In genomic region chr8:84759126-84759525, GRCm38 (mm10) we compare ENCODE assay signal across 11 mouse cellular contexts. TPM values are rescaled to one million over a fixed set of nuclear protein-coding genes. Genes with fewer than 3 reads are reported as not detected.
DNase-seq lines count a peak whose midpoint lies in the region; ATAC-seq and TF ChIP-seq lines count a peak whose summit lies in the region.
"Had no signal": no experiment of that assay in that cellular context is flagged by ENCODE, and none has a peak within 500 bp of the region (broad histone marks: within the 10 kb centered on the region; RNA-seq: fewer than 3 reads in every experiment).

No protein-coding gene starts in this region.

- no peak for TF ChIP-seq POLR2A in lung, adult 2 months (IDR thresholded peaks at IDR 0.05; ENCODE audit: borderline replicate concordance, extremely low read depth, low read depth, low read length)

- peaks cover 14% of the 10 kb centered on the region for H3K4me1 ChIP-seq in forebrain, postnatal 0 days (ENCODE audit: insufficient read depth)
- peaks cover 5% of the 10 kb centered on the region; the same call in 1 of the 2 replicates for H3K4me1 ChIP-seq in forebrain, embryonic 11.5 days (replicated peaks; ENCODE audit: control insufficient read depth, insufficient read depth, low read length)
- H3K4me1 ChIP-seq in lung, adult 2 months (ENCODE audit: control insufficient read depth, insufficient read depth, low read length) = peaks cover 11% of the 10 kb centered on the region

- H3K36me3 ChIP-seq in forebrain, postnatal 0 days (ENCODE audit: insufficient read depth) = peaks cover 23% of the 10 kb centered on the region
- H3K36me3 ChIP-seq in forebrain, embryonic 11.5 days (ENCODE audit: control insufficient read depth, insufficient read depth, low read length) = no peaks in the 10 kb centered on the region
- H3K36me3 ChIP-seq: embryonic facial prominence, embryonic 10.5 days had no signal

- WGBS in forebrain, postnatal 0 days = 56% methylated on average over 7 of the region's 7 CpGs
- 59% methylated on average over 7 of the region's 7 CpGs for WGBS in forebrain, embryonic 11.5 days
- 55% methylated on average over 7 of the region's 7 CpGs for WGBS in lung, adult 2 months

- H3K27me3 ChIP-seq in forebrain, postnatal 0 days (ENCODE audit: insufficient read depth, low read length) = no peaks in the 10 kb centered on the region
- H3K27me3 ChIP-seq in forebrain, embryonic 11.5 days (ENCODE audit: control insufficient read depth, insufficient read depth, low read length) = peaks cover 23% of the 10 kb centered on the region
- H3K27me3 ChIP-seq: lung, embryonic 15.5 days had no signal

- no peak overlapping the region for H3K4me3 ChIP-seq in forebrain, postnatal 0 days (ENCODE audit: low read depth, low read length)
- no peak overlapping the region for H3K4me3 ChIP-seq in forebrain, embryonic 11.5 days (ENCODE audit: low read depth, low read length)
- H3K4me3 ChIP-seq in lung, adult 2 months (replicated peaks; ENCODE audit: extremely low read depth, low read depth, low read length) = no peak overlapping the region
- H3K4me3 ChIP-seq: embryonic facial prominence, embryonic 10.5 days; lung, embryonic 15.5 days had no signal

- no peak overlapping the region; the same call in 1 of the 2 replicates for H3K9ac ChIP-seq in forebrain, postnatal 0 days
- H3K9ac ChIP-seq in forebrain, embryonic 11.5 days (ENCODE audit: low read length) = no peak overlapping the region
- H3K9ac ChIP-seq: lung, embryonic 15.5 days had no signal

- H3K27ac ChIP-seq in forebrain, postnatal 0 days (ENCODE audit: low read depth, low read length) = 0 out of 2 replicates have a peak overlapping the region, but pooled peaks have one; percentile 29
- H3K27ac ChIP-seq in forebrain, embryonic 11.5 days (ENCODE audit: low read depth, low read length) = no peak overlapping the region
- H3K27ac ChIP-seq: embryonic facial prominence, embryonic 10.5 days; lung, embryonic 15.5 days had no signal

- peak; percentile 21; the same call in 1 of the 2 replicates for TF ChIP-seq CTCF in forebrain, postnatal 0 days (IDR thresholded peaks at IDR 0.05; ENCODE audit: low read depth)
- peak; percentile 66 for TF ChIP-seq CTCF in lung, adult 2 months (IDR thresholded peaks at IDR 0.05; ENCODE audit: insufficient read depth, low read length)

- ATAC-seq in forebrain, postnatal 0 days = no peak
- ATAC-seq in forebrain, embryonic 11.5 days (replicated peaks; ENCODE audit: low FRiP score) = no peak

- peak overlapping the region; percentile 21; the same call in 1 of the 2 replicates for H3K4me2 ChIP-seq in forebrain, postnatal 0 days (ENCODE audit: low read depth)
- no peak overlapping the region for H3K4me2 ChIP-seq in forebrain, embryonic 11.5 days (ENCODE audit: low read depth, low read length, severe bottlenecking)
- H3K4me2 ChIP-seq: lung, embryonic 15.5 days had no signal

- DNase-seq in forebrain, postnatal 0 days = no peak
- no peak for DNase-seq in forebrain, embryonic 11.5 days (ENCODE audit: low spot score)
- peak; percentile 48 for DNase-seq in CD4-positive, CD25-positive, alpha-beta regulatory T cell, adult 2 months (ENCODE audit: low read depth, low spot score)
- DNase-seq in cerebellum, postnatal 25 days = peak; percentile 67 to 76
- peak; percentile 62 for DNase-seq in lung, adult 2 months
- DNase-seq in testis, postnatal 14 days (ENCODE audit: low spot score) = no peak
- no peak for DNase-seq in left cerebral cortex, adult 11 months (ENCODE audit: low spot score)
- DNase-seq in urinary bladder, adult 2 months (ENCODE audit: low spot score) = no peak
- DNase-seq: heart, postnatal 14 days had no signal

- no peaks in the 10 kb centered on the region for H3K9me3 ChIP-seq in forebrain, postnatal 0 days (ENCODE audit: low read length)
- H3K9me3 ChIP-seq in forebrain, embryonic 11.5 days (ENCODE audit: control insufficient read depth, low read length) = no peaks in the 10 kb centered on the region
- H3K9me3 ChIP-seq: embryonic facial prominence, embryonic 10.5 days; lung, embryonic 15.5 days had no signal

RNA-seq across cellular contexts. Expression of gene G430095P16Rik, which starts 36.3 kb away (rescaled TPM):
- total RNA-seq in forebrain, postnatal 0 days (2014; rRNA removed) = not detected in 2 replicates
- 0.56 and 1.0 TPM in 2 replicates for polyA plus RNA-seq in forebrain, postnatal 0 days (2015; fragmentation: Nextera tagmentation; extraction: Ambion mirVana)
- polyA plus RNA-seq in forebrain, embryonic 11.5 days (2014; fragmentation: Nextera tagmentation; extraction: Ambion mirVana) = 3.0 and 3.1 TPM in 2 replicates
- polyA plus RNA-seq in lung, adult 2 months (2012; rRNA removed) = 2.0 and 2.8 TPM in 2 replicates
- 1.0 and 1.2 TPM in 2 replicates for polyA plus RNA-seq in urinary bladder, adult 2 months (2012; rRNA removed)

RNA-seq across cellular contexts. Expression of gene Nfix, which starts 41.0 kb away (rescaled TPM):
- total RNA-seq in forebrain, postnatal 0 days (2014; rRNA removed) = 111 and 116 TPM in 2 replicates
- 347 and 376 TPM in 2 replicates for polyA plus RNA-seq in forebrain, postnatal 0 days (2015; fragmentation: Nextera tagmentation; extraction: Ambion mirVana)
- 7.7 and 8.9 TPM in 2 replicates for polyA plus RNA-seq in forebrain, embryonic 11.5 days (2014; fragmentation: Nextera tagmentation; extraction: Ambion mirVana)
- polyA plus RNA-seq in lung, adult 2 months (2012; rRNA removed) = 80.1 and 96.2 TPM in 2 replicates
- 21.7 and 77.0 TPM in 2 replicates for polyA plus RNA-seq in urinary bladder, adult 2 months (2012; rRNA removed)

RNA-seq across cellular contexts. Expression of gene Lyl1, which starts 57.9 kb away (rescaled TPM):
- 2.2 and 2.7 TPM in 2 replicates for total RNA-seq in forebrain, postnatal 0 days (2014; rRNA removed)
- 2.4 and 2.5 TPM in 2 replicates for polyA plus RNA-seq in forebrain, postnatal 0 days (2015; fragmentation: Nextera tagmentation; extraction: Ambion mirVana)
- 5.0 and 5.7 TPM in 2 replicates for polyA plus RNA-seq in forebrain, embryonic 11.5 days (2014; fragmentation: Nextera tagmentation; extraction: Ambion mirVana)
- 20.2 and 21.9 TPM in 2 replicates for polyA plus RNA-seq in lung, adult 2 months (2012; rRNA removed)
- 7.8 and 8.7 TPM in 2 replicates for polyA plus RNA-seq in urinary bladder, adult 2 months (2012; rRNA removed)

Comparison
In these comparisons a context has a peak if more than half of its experiments do, and no peak if none do; other contexts are left out.
1. DNase-seq: peak in CD4-positive, CD25-positive, alpha-beta regulatory T cell, adult 2 months (single experiment), cerebellum, postnatal 25 days (2 of 2) and lung, adult 2 months (single experiment); none in forebrain, postnatal 0 days (single experiment), forebrain, embryonic 11.5 days (single experiment), testis, postnatal 14 days (single experiment), left cerebral cortex, adult 11 months (single experiment) and urinary bladder, adult 2 months (single experiment).